Mouse (Mus musculus): Measurements from ENCODE around the gene Wtip. TPM values are rescaled to one million over a fixed set of nuclear protein-coding genes. Genes with fewer than 3 reads are reported as not detected.

Gene Wtip
- total RNA-seq (2023): not detected

DNA sequence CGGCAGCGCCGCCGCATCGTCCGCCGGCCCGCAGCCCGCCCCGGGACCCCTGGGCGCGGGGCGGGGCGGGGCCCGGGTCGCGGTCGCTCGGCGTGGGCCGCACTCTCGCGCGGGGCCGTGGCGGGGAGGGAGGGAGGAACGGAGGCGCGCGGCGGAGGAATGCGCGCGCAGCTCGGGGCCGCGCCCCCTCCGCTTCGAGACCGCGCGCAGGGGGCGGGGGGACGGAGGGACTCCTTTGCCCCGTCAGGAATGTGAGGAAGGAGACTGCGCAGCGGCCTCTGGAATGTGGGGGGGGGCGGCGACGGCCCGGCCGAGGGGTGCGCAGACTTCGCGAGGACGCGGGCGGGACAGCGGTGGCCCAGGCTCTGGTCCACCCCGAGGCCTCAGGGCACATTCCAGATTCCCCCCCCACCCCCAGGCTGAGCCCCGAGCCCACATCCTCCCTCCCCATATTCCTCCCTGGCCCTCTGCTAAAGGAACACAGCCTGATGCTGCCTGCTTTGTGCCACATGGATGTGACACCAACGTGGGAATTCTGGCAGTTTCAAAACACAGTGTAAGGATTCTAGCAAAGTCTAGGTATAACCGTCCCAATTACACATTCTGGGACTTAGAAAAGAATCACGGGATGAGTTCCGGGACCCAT lies at the start of gene Wtip:
Gene Wtip (minus strand): TSS at position 152 of the 646 bp plus-strand sequence.

DNA sequence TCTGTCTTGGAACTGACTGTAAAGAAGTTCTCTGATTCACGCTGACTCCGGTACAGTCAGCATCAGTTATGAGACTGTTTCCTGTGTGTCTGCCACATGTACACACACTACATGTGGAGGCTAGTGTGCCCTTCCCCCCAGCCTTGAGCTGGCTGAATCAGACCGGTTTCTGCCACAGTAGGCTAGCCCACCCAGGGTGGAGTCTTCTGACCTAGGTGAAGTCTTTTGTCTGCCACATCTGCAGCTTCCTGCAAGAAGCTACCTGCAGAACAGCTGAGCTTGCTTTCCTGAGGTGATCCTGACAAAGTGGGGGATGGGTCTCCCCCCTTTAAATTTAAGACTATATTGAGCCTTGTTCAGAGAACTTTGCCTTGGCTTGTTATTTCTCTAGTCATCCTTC lies 36.4 kb upstream of the Wtip start, which contains the start of gene Uba2:
Gene Uba2 (minus strand): TSS at position 146 of the 400 bp plus-strand sequence.

DNA sequence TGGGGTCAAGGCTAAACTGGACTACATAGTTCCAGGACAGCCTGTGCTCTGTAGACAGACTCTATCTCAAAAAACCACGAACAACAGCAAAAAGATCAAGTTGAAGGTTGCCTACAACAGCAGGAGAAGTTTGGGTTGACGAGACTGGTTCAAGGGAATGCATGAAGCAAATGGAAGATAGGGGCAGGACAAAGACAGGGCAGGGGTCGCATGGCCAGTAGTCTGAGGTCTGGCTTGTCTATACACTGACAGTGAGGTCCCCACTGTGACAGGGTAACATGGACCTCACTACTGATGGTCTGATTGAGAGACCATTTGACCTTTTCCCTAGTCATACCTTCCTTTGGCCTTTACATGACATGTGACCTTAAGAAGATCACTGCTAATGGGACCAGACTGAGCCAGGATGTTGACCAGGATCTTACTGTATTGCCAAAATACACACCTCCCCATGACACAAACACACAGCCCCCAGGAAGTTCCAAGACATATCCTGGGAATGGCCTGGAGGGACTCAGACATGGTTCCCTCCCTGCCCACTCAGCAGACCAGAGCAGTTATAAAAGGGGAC lies 38.1 kb downstream of the Wtip start, which contains the start of gene Scgb1b30:
Gene Scgb1b30 (plus strand): TSS at position 521 of the 571 bp plus-strand sequence.

Other genes with a start within 250 kb of the Wtip start
- gene Scgb2b26, start 188.2 kb downstream of the Wtip start, total RNA-seq (2023): not detected
- gene Scgb2b27, start 119.3 kb downstream of the Wtip start, total RNA-seq (2023): not detected
- not detected for gene Scgb1b27, start 111.8 kb downstream of the Wtip start, total RNA-seq (2023)
- not detected for gene Scgb1b30, start 37.8 kb downstream of the Wtip start, total RNA-seq (2023)
- 76.4 TPM for gene Uba2, start 36.3 kb upstream of the Wtip start, total RNA-seq (2023)
- gene Pdcd2l, start 63.4 kb upstream of the Wtip start, total RNA-seq (2023): 27.7 TPM
- 268 TPM for gene Gpi1, start 97.1 kb upstream of the Wtip start, total RNA-seq (2023)
- gene Gm6096, start 117.8 kb upstream of the Wtip start, total RNA-seq (2023): not detected
- gene 4931406P16Rik, start 180.3 kb upstream of the Wtip start, total RNA-seq (2023): 43.4 TPM

All from CD4-positive naive resting alpha-beta T cell, adult 57 days (primary cell).